Mouse (Mus musculus) thymus, adult 2 months (tissue): ENCODE data around the gene Adh1. TPM values are rescaled to one million over a fixed set of nuclear protein-coding genes. Genes with fewer than 3 reads are reported as not detected.

Experiments used
- DNase-seq: peaks from one replicate; pipeline ENCODE4 v3.0.0; 2021
- H3K27ac ChIP-seq: fragments of 200-500 bp; 2 replicates; pipeline ENCODE4 v1.5.1; 2012; ENCODE audit warnings: low read length, control low read depth; ENCODE audit not compliant: control insufficient read depth, insufficient read depth
- H3K27me3 ChIP-seq: fragments of 200-500 bp; 2 replicates; pipeline ENCODE4 v1.6.1; 2012; ENCODE audit warnings: mild to moderate bottlenecking, low read length, moderate library complexity, mixed read lengths; ENCODE audit not compliant: control insufficient read depth, insufficient read depth
- H3K36me3 ChIP-seq: fragments of 200-500 bp; 2 replicates; pipeline ENCODE4 v1.6.1; 2012; ENCODE audit warnings: mild to moderate bottlenecking, low read length, moderate library complexity; ENCODE audit not compliant: control insufficient read depth, insufficient read depth
- H3K4me1 ChIP-seq: fragments of 200-500 bp; replicated peaks from 2 replicates; pipeline ENCODE4 v1.6.1; 2012; ENCODE audit warnings: low read length; ENCODE audit not compliant: control insufficient read depth, insufficient read depth
- H3K4me3 ChIP-seq: fragments of 200-500 bp; 2 replicates; pipeline ENCODE4 v1.5.1; 2012; ENCODE audit warnings: mild to moderate bottlenecking, low read length, control low read depth, moderate library complexity; ENCODE audit not compliant: control insufficient read depth, insufficient read depth
- CTCF ChIP-seq: fragments of 200-500 bp; IDR thresholded peaks from 2 replicates; pipeline ENCODE4 v1.5.1; 2012; ENCODE audit warnings: mild to moderate bottlenecking, control low read depth, low read length, moderate library complexity, borderline replicate concordance; ENCODE audit not compliant: control insufficient read depth, poor library complexity, insufficient read depth; ENCODE audit errors: extremely low read depth
- POLR2A ChIP-seq: fragments of 200-500 bp; IDR thresholded peaks from 2 replicates; pipeline ENCODE4 v1.6.1; 2012; ENCODE audit warnings: mild to moderate bottlenecking, low read length, control low read depth, moderate library complexity; ENCODE audit not compliant: control insufficient read depth, poor library complexity, insufficient read depth; ENCODE audit errors: extremely low read depth
- WGBS: fragments of 180-500 bp; shearing (Covaris S2); methylation state at CpG from one replicate; pipeline ENCODE4 v1.1.7; 2018; 5-methylcytosine and 5-hydroxymethylcytosine counted together
- polyA plus RNA-seq: library from polyadenylated mRNA; depleted of rRNA; stranded (reverse); fragments of >200 nt; gene quantifications from 2 replicates; pipeline ENCODE4 v1.2.3, GENCODE M21; 2012

Adh1 gene
- polyA plus RNA-seq, 1 experiment: 10.4 TPM

DNA sequence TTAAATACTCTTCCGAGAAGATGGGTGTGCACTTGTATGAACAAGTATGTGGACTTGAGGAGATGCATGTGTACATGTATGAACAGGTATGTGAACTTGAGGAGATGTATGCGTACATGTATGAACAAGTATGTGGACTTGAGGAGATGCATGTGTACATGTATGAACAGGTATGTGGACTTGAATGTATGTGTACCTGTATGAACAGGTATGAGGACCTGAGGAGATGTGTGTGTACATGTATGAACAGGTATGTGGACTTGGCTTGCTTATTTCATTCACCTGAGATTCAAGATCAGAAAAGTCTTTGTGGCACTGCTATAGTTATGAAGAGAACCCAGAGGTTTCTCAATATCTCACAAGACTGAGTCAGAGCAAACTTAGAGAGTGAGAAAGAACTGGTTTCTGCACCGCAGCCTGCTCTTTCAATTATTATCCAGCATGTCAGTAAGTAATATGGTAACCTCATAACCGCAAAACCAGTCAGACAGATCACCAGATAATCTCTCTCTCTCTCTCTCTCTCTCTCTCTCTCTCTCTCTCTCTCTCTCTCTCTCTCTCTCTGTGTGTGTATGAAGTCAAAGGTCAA is 30.8 kb downstream of the Adh1 start:
- Histone ChIP-seq H3K4me1 (no peaks in the 10 kb centered on the region), H3K36me3 (no peaks in the 10 kb centered on the region), H3K27me3 (no peaks in the 10 kb centered on the region), H3K27ac (no peak overlapping the region), H3K4me3 (no peak overlapping the region)
- WGBS: 96% methylated on average over 4 of the region's 4 CpGs
- DNase-seq: no peak
- no peak for TF ChIP-seq POLR2A
- no peak for TF ChIP-seq CTCF

- Histone ChIP-seq H3K4me3 (no peak overlapping the region), H3K27me3 (no peaks in the 10 kb centered on the region), H3K27ac (no peak overlapping the region), H3K4me1 (no peaks in the 10 kb centered on the region), H3K36me3 (no peaks in the 10 kb centered on the region)
- DNase-seq: no peak
- TF ChIP-seq POLR2A (no peak), CTCF (no peak)
- 94% methylated on average over 7 of the region's 7 CpGs for WGBS
Measured at GRCm38 (mm10) chr3:138293298-138293895, 32.6 kb downstream of the Adh1 start.

- TF ChIP-seq CTCF (no peak), POLR2A (no peak)
- Histone ChIP-seq H3K4me1 (no peaks in the 10 kb centered on the region), H3K4me3 (no peak overlapping the region), H3K36me3 (no peaks in the 10 kb centered on the region), H3K27me3 (no peaks in the 10 kb centered on the region), H3K27ac (no peak overlapping the region)
- WGBS: 94% methylated on average over 9 of the region's 9 CpGs
- no peak for DNase-seq
Measured at GRCm38 (mm10) chr3:138300130-138300529, 39.3 kb downstream of the Adh1 start.

DNA sequence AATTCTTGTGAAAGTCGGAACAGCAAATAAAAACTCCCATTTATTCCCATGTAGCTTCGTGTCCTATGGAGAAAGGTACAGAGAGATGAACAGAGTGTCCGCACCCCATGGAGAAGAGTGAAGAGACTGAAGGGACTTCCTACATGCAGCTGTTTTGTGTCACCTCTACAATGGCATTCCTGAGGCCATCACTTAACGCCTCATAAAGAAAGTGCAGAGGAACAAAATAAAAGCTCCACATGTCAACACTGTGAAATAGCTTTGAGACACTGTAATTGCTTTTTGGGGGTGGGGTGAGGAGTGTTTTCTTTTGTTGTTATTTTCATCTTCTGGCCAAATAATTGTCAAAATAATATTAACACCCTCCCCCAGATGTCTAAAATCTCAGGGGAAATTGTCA is 41.9 kb downstream of the Adh1 start:
- no peaks in the 10 kb centered on the region for H3K36me3 ChIP-seq
- no peak for TF ChIP-seq POLR2A
- TF ChIP-seq CTCF: no peak
- H3K27me3 ChIP-seq: no peaks in the 10 kb centered on the region
- DNase-seq: no peak
- no peaks in the 10 kb centered on the region for H3K4me1 ChIP-seq
- 92% methylated on average over 4 of the region's 4 CpGs for WGBS
- H3K4me3 ChIP-seq: no peak overlapping the region
- H3K27ac ChIP-seq: no peak overlapping the region

DNA sequence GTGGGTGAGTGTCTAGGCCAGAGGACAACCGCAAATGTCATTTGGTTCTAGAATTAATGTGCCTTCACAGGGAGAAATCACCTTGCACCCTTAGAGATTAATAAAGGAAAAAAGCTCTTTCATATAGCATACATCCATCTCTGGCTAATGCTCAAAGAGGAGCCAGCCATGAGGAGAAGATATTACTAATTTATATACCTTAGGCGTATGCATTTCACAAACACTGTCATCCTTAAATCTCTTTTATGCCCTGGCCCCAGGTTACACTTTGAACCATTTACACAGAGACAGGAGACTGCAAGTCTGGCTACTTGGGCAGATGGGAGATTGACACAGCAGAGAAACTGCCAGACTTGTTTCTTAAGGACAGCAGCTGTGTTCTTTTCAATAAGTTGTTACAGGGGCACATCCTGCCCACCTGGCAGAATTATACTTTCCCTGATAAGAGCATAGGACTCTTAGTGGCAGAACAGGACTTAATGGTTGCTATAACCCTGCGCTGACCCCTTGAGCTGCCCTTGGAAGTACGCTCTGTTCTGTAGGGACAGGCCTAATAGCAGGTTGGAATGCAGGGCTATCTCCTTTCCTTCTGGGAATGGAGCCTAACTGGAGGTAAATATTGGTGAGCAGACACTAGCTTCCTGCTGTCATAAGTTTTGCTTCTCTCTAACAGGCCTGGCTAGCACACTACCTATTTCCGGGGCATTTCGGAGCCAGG is 43.1 kb downstream of the Adh1 start:
- 93% methylated on average over 6 of the region's 6 CpGs for WGBS
- H3K27me3 ChIP-seq: no peaks in the 10 kb centered on the region
- no peaks in the 10 kb centered on the region for H3K4me1 ChIP-seq
- TF ChIP-seq POLR2A: no peak
- no peak for TF ChIP-seq CTCF
- no peaks in the 10 kb centered on the region for H3K36me3 ChIP-seq
- H3K4me3 ChIP-seq: no peak overlapping the region
- no peak overlapping the region for H3K27ac ChIP-seq
- DNase-seq: no peak

DNA sequence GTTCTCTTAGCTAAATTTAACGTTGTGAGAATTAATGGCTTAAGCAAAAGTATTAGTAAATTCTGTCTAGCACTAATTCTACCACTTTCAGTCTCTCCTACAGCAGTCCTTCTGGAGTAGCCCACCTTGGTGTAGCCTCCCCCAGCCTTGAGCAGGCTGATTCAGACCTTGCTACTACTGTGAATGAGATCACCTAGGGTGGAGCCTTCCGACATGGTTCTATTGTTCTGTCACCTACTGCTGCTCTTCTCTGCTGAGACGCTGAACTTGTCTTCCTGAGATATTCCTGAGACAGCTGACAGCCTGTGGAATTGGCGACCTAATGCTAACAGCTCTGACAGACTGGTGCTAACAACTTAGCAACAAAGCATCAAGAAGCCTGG is 43.7 kb downstream of the Adh1 start:
- no peak for TF ChIP-seq CTCF
- no peak for TF ChIP-seq POLR2A
- Histone ChIP-seq H3K27me3 (no peaks in the 10 kb centered on the region), H3K4me3 (no peak overlapping the region), H3K4me1 (no peaks in the 10 kb centered on the region), H3K36me3 (no peaks in the 10 kb centered on the region), H3K27ac (no peak overlapping the region)
- 79% methylated on average over 4 of the region's 4 CpGs for WGBS
- no peak for DNase-seq
